Mouse (Mus musculus): Measurements from ENCODE around the gene Yju2.

The Yju2 gene

DNA sequence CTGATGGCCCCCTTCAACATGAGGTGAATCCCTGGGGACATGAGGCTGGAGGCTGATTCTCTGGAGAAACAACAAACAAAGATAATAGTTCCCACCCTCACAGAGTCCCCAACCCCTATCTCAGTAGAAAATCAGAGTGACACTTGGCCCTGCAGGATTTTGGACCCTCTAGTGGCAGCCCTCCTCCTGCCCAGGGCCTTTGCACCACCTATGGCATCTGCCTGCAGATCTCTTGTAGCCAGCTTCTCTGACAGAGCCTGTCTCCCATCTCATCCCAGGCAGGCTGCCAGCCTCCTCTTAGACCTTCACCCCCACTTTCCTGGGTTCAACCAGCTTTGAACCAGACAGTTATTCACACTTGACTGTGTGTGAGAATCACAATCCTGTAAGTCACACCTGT is 1.9 kb downstream of the Yju2 start:
- peak in 1 of 2 experiments; percentile 17 for DNase-seq

DNA sequence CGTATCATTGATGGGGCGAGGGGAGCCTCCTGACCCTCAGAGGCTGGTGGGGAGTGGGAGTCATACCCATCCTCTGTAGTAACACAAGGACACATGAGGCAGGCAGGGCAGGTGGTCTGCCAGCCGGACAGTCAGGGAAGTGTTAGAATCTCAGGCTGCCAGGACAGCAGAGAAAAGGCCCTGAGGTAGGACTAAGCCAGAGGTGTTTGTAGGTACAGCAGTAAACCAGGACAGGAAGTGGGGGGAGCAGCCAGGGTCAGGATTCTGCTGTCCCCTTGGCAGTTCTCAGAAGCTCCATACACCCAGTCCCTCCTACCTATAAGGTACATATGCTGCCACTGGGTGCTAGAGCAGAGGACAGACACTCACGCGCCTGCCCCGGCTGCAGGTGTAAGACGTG is 2.7 kb downstream of the Yju2 start:
- no peak for DNase-seq

DNA sequence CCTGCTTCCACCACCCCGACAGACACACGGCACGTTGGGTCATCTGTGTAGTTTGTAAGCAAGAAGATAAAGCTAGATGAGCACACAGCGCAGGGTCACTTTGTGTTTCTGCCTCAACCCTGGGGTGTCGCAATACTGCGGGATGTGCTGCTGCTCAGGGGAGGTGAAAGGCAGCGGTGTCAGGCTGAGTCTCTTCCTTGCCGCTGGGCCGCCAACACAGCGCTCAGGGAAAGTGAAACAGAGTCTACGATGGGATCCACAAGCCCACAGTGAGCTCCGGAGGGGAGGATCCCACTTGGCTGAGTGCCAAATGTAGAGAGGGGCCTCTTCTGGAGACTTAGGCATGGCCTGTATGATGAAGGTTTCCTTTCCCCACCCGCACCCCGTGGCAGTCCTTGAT is 4.3 kb downstream of the Yju2 start:
- DNase-seq = peak in 1 of 2 experiments; percentile 11

DNA sequence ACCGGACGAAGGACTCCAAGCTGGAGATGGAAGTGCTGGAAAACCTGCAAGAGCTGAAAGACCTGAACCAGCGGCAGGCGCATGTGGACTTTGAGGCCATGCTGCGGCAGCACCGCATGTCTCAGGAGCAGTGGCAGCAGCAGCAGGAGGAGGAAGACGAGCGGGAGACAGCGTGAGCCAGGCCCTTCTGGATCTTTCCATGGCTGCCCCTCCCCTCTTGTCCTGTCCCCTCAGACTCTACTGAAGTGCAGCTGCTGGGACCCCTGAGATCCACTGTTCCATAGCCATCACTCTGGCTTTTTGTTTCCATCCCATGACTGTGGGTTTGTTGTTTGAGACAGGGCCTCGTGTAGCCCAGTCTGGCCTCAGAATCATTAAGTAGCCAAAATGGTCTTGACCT is 5.6 kb downstream of the Yju2 start:
- DNase-seq = no peak

DNA sequence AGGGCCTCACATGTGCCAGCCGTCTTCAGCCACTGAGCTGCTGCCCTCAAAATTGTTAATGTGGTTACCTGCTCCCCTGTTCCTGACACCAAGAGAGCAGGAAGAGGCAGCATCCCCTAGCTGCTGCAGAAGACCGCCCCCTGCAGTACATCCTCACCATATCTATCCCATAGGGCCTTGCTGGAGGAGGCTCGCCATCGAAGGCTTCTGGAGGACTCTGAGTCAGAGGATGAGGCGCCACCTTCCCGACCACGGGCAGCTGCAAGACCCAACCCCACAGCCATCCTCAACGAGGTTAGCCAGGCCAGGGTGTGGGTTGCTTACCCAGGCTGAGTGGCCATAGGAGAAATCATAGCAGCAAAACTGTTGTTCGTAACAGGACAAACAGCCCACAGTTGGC is 6.1 kb downstream of the Yju2 start:
- peak in 1 of 2 experiments; percentile 15 for DNase-seq

DNA sequence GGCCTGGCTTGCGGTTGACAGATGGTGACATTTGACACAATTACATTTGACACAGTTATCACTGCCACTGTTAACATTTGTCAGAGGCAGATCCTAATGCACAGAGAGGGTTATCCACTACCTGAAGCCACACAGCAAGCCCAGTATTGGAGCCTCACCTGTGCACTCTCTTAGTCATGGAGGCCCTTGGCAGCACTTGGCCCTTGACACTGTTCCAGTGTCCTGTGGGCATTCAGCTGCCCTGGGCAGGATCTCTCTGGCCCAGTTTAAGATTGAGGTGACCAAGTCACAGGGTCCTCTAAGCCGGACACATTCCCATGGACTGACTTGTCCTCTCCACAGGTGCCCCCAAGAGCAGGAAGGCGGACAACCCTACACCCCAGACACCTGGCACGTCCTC is 8.3 kb downstream of the Yju2 start:
- peak in 1 of 2 experiments; percentile 43 for DNase-seq

DNA sequence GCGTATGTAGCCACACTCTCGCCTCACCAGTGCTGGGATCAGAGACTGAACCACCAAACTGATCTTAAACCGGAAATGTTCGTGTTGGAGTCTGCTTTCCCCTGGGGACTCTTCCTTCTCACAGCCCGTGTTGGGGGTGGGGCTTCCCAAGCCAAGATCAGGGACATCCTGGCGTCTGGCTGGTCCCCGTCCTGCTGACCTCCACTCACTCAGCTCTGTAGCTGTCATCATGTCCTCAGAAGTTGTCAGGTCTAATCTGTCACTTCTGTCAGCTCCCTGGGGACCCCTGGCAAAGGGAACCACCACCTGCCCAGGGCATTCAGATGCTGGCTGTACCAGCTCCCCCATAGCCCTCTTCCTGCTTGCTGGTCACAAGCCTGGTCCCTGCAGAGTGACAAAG is 9.3 kb downstream of the Yju2 start:
- DNase-seq = peak; percentile 49 to 64

DNA sequence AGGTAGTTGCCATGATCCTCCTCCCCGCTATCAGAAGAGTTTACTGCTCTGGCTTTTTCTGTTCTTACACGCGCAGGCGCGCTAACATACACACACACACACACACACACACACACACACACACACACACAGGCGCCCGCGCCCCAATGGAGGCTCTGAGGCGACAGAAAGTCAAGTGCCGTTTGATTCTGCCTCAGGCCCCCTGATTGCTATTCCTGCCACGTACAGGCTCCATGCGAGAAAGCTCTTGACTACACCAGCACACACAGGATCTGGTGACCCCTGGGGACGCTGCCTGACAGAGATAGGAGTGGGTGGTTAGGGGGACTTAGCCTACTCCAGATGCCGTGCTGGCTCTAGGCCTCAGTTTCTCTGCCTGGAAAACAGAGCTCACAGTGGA is 10.7 kb downstream of the Yju2 start:
- peak; percentile 61 to 80 for DNase-seq

DNA sequence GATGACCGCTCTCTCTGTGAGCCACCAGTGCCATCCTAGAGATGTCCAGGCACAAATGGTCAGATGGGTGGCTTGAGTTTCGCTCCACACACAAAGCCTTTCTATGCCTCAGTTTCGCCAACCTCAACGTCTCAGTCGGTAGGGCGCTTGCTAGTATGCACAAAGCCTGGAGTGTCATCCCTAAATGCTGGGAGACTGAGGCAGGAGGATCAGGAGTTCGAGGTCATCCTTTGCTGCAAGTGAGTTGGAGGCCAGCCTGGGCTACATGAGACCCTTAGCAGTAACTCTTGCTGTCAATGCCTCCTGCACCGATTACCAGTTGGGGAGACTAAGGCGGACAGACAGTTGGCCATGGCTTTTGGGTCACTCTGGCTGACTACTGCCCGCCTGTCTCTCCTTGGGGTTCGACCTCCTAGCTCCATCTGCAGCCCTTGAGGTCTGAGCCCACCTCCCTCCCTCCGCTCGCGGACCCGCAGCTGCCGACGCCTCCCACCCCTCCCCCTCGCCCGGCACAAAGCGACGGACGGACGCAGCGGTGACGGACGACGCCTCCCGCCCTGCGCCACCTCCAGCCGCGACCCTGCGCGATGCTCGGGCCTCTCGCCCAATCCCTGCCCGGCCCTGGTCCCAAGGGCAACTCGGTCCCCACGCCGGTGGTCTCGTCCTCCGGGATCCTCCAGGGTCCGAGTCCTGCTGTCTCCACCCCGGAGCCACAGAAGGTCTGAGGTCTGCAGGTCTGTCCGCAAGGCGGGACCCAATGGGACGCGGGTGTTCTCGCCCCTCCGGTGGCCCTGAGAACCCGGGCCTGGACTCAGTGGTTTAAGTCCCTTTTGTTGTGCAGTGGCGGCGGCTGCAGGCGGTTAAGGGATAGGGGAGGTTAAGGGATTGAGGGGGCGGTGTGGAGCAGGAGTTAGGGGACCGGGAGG is 11.3 kb downstream of the Yju2 start, which contains the start of gene Shd:
Shd (plus strand) TSS at position 502 of the 926 bp plus-strand sequence.
- DNase-seq = peak; percentile 79 to 84

DNA sequence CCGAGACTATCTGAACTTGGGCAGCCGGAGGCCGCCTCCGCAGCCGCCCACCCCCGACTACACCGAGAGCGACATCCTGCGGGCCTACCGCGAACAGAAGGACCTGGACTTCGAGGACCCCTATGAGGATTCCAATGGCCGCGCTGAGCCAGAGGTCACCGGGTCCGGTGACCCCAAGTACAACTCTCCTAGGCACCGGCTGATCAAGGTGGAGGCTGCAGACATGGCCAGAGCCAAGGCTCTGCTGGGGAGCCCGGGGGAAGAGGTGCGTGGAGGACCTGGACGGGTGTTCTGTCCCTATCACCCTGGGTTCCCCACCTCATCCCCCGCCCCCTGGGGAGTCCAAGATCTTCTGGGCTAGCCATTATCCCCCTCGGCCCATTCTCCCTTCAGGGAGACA is 12.6 kb downstream of the Yju2 start:
- peak; percentile 30 to 46 for DNase-seq

DNA sequence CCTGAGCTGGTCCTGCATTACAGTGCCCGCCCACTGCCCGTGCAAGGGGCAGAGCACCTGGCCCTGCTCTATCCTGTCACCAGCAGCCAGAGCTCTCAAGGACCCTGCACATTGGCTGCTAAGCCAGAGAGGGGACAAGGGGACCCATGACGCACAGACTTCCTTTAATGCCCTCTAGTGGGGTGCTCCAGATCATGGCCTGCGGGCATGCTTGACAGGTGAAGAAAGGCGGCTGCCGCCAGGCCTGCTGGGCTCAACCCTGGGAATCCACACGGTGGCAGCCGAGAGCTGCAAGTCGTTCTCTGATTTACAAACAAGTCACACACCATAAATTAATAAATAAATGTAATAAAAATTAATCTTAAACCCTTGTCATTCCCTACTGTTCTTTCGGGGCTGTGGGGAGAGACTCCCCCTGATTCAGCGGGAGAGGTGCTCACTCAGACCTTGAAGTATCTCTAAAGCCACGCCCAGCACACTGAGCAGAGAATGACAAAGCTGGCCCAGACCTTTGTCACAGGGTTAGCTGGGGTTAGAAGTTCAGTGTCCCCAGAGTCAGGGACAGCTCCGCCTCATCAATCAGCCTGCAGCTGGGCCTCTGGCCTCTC is 17.5 kb downstream of the Yju2 start:
- peak; percentile 91 to 94 for DNase-seq

DNA sequence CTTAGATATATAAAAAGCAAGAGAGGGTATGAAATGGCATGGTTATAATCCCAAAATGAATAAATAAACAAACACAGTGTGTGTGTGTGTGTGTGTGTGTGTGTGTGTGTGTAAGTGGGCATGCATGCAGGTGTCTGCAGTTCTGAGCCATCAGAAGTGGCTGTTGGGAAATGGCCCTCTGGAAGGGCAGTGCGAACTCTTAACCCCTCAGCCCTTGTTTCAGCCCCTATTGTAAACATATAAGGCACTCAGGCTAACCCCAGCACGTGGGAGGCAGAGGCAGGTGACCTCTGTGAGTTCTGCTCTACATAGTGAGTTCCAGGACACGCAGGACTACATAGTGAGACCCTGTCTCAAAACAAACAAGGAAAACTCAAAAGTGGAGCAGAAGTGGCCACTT is 18.4 kb downstream of the Yju2 start:
- DNase-seq = no peak

DNA sequence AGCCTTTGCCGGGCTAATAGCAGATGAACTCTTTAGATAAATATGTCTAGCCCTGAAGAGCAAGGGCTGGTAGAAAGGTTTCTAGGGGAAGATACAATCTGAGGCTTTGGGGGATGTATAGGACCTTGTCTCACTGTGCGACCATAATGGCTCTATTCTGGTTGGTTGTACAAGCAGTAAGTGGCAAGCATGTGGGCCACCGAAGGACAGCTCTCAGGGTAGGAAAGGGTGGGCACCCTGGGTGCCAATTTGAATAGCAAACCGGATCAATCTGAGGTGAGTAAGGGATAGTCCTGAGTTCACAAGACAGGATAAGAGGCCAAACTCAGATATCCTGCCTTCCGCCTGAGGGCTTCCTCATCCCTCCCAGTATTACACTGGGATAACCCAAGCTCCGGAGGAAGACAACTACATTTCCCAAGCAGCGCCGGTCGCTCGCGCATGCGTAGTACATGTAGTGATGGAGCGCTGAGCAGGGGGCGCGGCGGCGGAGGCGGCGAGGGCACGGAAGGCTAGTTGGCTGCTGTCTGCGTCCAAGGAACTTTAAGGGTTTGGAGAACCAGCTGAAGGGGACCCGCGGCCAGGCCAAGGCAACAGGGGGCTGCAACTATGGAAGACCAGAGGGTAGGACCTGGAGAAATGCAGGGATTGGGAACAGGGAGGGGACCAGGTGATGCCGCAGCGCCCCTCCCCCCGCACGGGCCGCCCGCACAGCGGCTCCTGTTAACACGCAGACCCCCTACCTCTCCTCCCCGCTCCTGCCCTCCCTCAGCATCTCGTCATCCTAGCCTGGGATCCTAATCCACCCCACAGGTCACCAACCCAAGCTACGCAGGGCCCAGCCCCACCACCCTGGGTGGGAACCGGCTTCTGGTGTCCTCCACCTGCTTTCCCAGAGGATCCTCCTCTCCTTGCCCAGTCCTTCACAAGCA is 27.4 kb downstream of the Yju2 start, which contains the start of gene Fsd1:
Fsd1 (plus strand) TSS at position 480 of the 932 bp plus-strand sequence.
- DNase-seq = peak; percentile 91

DNA sequence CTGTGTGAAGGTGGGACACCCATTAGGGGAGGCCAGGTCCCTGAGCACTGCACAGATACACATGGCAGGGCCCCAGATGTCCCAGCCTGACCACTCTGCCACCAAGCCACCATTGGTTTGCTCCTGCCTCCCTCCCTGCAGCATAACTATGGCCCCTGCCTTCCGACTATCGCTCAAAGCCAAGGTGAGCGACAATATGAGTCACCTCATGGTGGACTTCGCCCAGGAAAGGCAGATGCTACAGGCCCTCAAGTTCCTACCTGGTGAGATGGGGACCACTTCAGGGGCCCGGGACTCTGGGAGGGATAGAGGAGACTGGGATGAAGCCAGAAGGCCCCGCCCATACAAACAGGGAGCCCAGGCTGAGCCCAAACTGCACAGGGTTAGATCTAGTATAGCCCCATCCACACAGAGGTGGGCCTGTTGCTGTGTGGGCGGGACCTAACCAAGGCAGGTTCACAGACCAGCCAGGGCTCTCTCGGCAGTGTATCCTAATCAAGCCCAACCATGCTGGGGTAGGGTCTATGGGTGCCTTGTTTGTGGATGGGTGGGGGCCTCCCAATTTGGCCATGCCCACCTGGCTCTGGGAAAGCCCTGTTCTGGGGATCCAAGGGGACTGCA is 31.5 kb downstream of the Yju2 start:
- no peak for DNase-seq

DNA sequence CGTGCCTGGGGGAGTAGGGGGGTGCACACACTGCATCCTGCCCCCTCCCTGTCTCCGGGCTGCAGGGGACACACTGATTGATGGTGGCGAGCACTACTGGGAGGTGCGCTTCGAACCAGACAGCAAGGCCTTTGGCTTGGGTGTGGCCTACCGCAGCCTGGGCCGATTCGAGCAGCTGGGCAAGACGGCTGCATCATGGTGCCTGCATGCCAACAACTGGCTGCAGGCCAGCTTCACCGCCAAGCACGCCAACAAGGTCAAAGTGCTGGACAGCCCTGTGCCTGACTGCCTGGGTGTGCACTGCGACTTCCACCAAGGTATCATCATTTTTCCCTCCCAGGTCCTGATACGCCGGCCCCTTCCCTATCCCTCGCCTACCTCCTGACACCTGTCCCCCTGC is 37.1 kb downstream of the Yju2 start:
- DNase-seq = no peak

DNA sequence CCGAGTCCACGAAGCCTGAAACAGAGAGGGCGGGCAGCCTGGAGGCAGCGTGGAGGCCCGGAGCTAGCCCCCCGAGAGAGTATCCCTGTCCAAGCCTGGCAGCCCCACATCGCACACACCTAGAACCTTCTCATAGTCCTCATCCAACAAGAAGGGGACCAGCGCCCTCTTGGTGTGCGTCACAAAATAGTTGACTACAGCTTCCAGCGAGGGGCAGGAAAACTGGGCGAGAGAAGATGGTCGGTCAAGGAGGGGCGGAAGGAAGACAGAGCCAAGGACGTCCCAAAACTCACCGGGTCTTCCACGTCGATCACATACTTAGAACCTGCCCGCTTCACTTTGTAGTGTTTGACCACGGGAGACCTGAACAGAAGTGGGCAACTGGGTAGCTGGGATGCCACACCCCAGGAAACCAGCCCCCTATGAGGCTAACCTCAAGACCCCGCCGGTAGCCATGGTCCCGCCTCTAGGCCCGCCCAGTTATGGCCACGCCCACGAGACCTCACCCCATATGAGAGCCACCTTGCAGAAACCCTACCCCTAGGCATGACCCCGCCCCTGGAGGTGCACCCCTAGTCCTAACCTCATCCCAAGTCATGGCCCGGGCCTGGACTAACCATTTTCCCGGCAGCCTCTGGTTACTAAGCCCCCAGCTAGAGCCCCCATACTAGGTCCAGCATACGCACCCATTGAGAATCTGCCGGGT is 41.0 kb downstream of the Yju2 start:
- DNase-seq = no peak

DNA sequence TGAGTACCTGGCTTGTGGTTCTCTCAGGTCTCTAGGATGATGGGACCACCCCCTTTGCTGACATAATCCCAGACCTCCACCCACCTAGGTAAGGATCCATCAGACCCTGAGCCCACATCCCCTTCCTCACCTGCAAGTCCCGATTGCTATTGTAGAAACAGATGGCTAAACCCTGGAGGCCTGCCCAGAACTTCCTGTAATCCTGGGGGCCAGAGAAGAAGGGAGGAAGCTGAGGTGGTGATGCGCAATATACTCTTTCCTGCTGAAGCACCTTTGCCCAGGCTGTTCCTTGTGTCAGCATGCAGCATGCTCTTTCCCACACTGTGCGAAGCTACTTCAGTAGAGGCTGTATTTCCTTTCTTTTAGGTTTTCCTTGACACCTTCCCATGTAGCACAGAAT is 44.1 kb downstream of the Yju2 start:
- DNase-seq = peak in 1 of 2 experiments; percentile 60

DNA sequence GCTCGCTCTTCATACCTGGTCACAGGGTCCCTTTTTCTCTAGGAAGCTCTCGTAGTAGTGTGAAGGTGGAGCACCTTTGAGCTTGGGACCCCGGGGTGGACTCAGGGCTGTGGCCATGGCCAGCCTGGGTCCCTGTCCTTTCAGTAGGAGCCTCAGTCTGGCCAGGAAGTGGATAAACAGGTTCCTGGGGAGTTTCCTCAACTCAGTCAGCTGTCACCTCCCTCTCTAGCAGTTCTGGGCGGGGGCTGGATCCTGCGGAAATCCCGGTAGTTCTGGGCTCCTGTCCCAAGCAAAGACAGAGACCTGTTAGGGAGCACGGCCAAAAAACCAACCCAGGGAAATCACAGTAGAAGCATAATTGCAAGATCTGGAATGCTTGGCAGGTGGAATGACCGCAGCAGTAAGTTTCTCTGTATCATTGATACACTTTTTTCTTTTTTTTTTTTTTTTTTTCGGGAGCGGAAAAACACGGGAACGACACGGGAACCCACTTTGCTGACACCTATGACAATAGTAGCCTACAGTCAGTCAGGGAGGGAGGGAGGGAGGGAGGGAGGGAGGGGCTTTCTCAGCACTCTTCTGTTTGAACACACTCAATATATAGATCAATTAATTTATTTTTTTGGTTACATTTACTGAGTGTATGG is 46.6 kb downstream of the Yju2 start, which contains the start of the genes Stap2 and Mpnd:
Stap2 (minus strand) TSS at position 170 of the 647 bp plus-strand sequence.
Mpnd (plus strand) TSS at position 297 of the 647 bp plus-strand sequence.
- DNase-seq = peak; percentile 51 to 52

DNA sequence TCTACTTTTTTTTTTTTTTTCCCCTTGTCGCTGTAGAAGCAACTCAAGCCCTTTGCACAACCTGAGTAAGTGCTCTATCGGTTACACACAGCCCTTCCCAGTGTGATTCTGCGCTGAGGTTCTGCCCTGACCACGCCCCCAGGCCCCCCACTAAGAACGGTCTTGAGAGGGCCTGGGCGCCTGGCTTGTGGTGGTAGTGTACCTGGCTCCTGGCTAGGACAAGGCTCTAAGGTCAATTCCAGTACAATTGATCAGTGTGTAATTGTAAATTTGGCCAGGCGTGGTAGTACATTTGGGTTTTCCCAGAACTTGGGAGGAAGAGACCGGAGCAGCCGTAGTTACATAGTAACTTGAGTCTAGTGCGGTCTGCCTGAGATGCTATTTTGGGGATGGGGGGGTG is 48.1 kb downstream of the Yju2 start:
- DNase-seq = peak; percentile 40 to 52

DNA sequence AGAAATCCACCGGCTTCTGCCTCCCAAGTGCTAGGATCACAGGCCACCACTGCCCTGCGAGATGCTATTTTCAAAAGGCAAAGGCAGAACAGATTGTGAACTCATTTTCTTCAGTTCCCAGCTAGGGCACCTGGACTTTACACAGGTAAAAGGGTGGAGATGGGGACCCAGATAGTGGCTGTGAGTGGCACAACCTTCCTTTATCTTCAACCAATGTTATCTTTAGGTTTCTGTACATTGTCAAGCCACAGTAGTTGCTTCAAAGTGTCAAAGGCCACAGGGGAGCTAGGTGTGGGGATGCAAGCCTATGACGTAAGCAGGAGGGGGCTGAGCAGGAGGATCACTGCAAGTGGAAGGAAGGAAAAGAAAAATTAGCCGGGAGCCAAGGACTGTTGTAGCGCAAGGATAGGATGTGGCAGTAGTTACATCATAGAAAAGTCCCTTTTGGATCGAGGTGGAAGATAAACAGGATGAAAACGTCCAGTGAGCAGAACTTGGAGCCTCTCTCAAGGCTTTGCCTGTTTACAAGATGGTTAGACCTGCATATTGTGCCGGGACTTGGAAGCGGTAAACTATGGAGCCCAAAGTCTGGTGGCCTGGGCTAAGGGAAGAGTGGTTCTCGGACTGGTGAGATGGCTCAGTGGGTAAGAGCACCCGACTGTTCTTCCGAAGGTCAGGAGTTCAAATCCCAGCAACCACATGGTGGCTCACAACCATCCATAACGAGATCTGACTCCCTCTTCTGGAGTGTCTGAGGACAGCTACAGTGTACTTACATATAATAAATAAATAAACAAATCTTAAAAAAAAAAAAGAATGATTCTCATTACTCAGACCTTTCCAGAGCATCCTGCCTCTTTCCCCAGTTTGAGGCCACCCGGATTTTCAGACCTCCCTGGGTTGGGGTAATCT is 48.8 kb downstream of the Yju2 start:
- DNase-seq = peak in 1 of 2 experiments; percentile 40
